Mouse (Mus musculus) olfactory bulb, adult 2 months (tissue): Measurements from ENCODE around the gene Olfr630.
"Not testable (repeated sequence)": the region's sequence is repeated elsewhere in the genome, so short reads cannot be mapped to it uniquely, and the experiment has no call there.

ENCODE experiments used
- CTCF ChIP-seq: fragments of 200-500 bp; IDR thresholded peaks from 2 replicates; pipeline ENCODE4 v1.5.1; 2012; ENCODE audit warnings: low read depth, mild to moderate bottlenecking, low read length, moderate library complexity; ENCODE audit not compliant: insufficient read depth
- POLR2A ChIP-seq: fragments of 200-500 bp; IDR thresholded peaks from 2 replicates; pipeline ENCODE4 v1.6.1; 2012; ENCODE audit warnings: mild to moderate bottlenecking, low read depth, low read length, moderate library complexity; ENCODE audit not compliant: insufficient read depth

GRCm38 (mm10) chr7:103767687-103768086 lies 10.6 kb upstream of the Olfr630 start:
- TF ChIP-seq CTCF, POLR2A: not testable (repeated sequence)
